Mouse (Mus musculus) MEL (cell line): ENCODE results near the gene D230025D16Rik. TPM values are rescaled to one million over a fixed set of nuclear protein-coding genes. Genes with fewer than 3 reads are reported as not detected.

Experiments
- DNase-seq: peaks from one replicate; pipeline ENCODE4 v3.0.0; 2011; ENCODE audit warnings: low read depth, low spot score
- H3K27ac ChIP-seq: 2 replicates; pipeline ENCODE4 v1.5.1; 2012; ENCODE audit warnings: low read depth, mild to moderate bottlenecking, control low read depth, low read length, moderate library complexity; ENCODE audit not compliant: control insufficient read depth
- H3K27me3 ChIP-seq, 2 experiments: fragments of 150-350 bp in 1 of 2; sonication (generic) in 1 of 2; 2 replicates each; pipeline ENCODE4 v1.6.1; 2012; ENCODE audit warnings: low read length in 2 of 2, mild to moderate bottlenecking in 2 of 2, improper control_type of control experiment in 1 of 2, moderate library complexity in 1 of 2; ENCODE audit not compliant: insufficient read depth in 2 of 2, control insufficient read depth in 1 of 2
- H3K36me3 ChIP-seq, 2 experiments: 2 replicates each; pipeline ENCODE4 v1.6.1; 2012 to 2014; ENCODE audit warnings: low read length in 2 of 2, improper control_type of control experiment in 1 of 2, inconsistent platforms in 1 of 2, mild to moderate bottlenecking in 1 of 2; ENCODE audit not compliant: insufficient read depth in 2 of 2, control insufficient read depth in 1 of 2
- H3K4me1 ChIP-seq, 2 experiments: fragments of 150-350 bp in 1 of 2; sonication (generic) in 1 of 2; 2 replicates each; pipeline ENCODE4 v1.6.1; 2012; ENCODE audit warnings: low read length in 2 of 2, improper control_type of control experiment in 1 of 2, mild to moderate bottlenecking in 1 of 2; ENCODE audit not compliant: insufficient read depth in 2 of 2, control insufficient read depth in 1 of 2
- H3K4me3 ChIP-seq, 2 experiments: fragments of 150-350 bp in 1 of 2; sonication (generic) in 1 of 2; 2 replicates each; pipeline ENCODE4 v1.5.1; 2012; ENCODE audit warnings: low read depth in 2 of 2, low read length in 2 of 2, mild to moderate bottlenecking in 2 of 2, moderate library complexity in 2 of 2, control low read depth in 1 of 2, improper control_type of control experiment in 1 of 2; ENCODE audit not compliant: control insufficient read depth in 1 of 2, insufficient read depth in 1 of 2
- H3K79me2 ChIP-seq: 2 replicates; pipeline ENCODE4 v1.6.1; 2012; ENCODE audit warnings: mild to moderate bottlenecking, low read length, moderate library complexity; ENCODE audit not compliant: control insufficient read depth, poor library complexity, insufficient read depth
- H3K9ac ChIP-seq: 2 replicates; pipeline ENCODE4 v1.6.1; 2012; ENCODE audit warnings: low read depth, mild to moderate bottlenecking, control low read depth, low read length, moderate library complexity; ENCODE audit not compliant: control insufficient read depth, poor library complexity, severe bottlenecking
- H3K9me3 ChIP-seq: fragments of 150-350 bp; sonication (generic); replicated peaks from 2 replicates; pipeline ENCODE4 v1.6.1; 2012; ENCODE audit warnings: mild to moderate bottlenecking, low read length, improper control_type of control experiment, moderate library complexity; ENCODE audit not compliant: insufficient read depth
- BHLHE40 ChIP-seq: IDR thresholded peaks from 2 replicates; pipeline ENCODE4 v1.6.1; 2012; ENCODE audit warnings: low read depth, mild to moderate bottlenecking, inconsistent platforms, low read length, improper control_type of control experiment, borderline replicate concordance
- CHD2 ChIP-seq: IDR thresholded peaks from 2 replicates; pipeline ENCODE4 v1.6.1; 2011; ENCODE audit warnings: low read length, improper control_type of control experiment
- CTCF ChIP-seq, 3 experiments: IDR thresholded peaks in 2 of 3; conservative IDR thresholded peaks in 1 of 3; 2 replicates each; pipeline ENCODE4 v1.5.1; 2011 to 2012; ENCODE audit warnings: low read length in 3 of 3, low read depth in 2 of 3, mild to moderate bottlenecking in 2 of 3, improper control_type of control experiment in 1 of 3, inconsistent platforms in 1 of 3, mixed read lengths in 1 of 3, moderate library complexity in 1 of 3; ENCODE audit not compliant: control insufficient read depth in 1 of 3, insufficient read depth in 1 of 3, poor library complexity in 1 of 3, severe bottlenecking in 1 of 3
- E2F4 ChIP-seq: IDR thresholded peaks from 2 replicates; pipeline ENCODE4 v1.6.1; 2011; ENCODE audit warnings: low read depth, low read length, improper control_type of control experiment, borderline replicate concordance
- EP300 ChIP-seq, 2 experiments: IDR thresholded peaks; 2 replicates each; pipeline ENCODE4 v1.6.1; 2011; ENCODE audit warnings: improper control_type of control experiment in 2 of 2, low read length in 2 of 2, low read depth in 1 of 2, mild to moderate bottlenecking in 1 of 2
- ETS1 ChIP-seq: IDR thresholded peaks from 2 replicates; pipeline ENCODE4 v1.6.1; 2012; ENCODE audit warnings: low read depth, mild to moderate bottlenecking, inconsistent platforms, low read length, improper control_type of control experiment, moderate library complexity
- GATA1 ChIP-seq: IDR thresholded peaks from 2 replicates; pipeline ENCODE4 v1.6.1; 2011; ENCODE audit warnings: low read depth, low read length, improper control_type of control experiment
- JUND ChIP-seq: IDR thresholded peaks from 2 replicates; pipeline ENCODE4 v1.6.1; 2011; ENCODE audit warnings: low read depth, mild to moderate bottlenecking, improper control_type of control experiment, low read length
- KAT2A ChIP-seq: conservative IDR thresholded peaks from 2 replicates; pipeline ENCODE4 v1.6.1; 2012; ENCODE audit warnings: low read depth, low read length, improper control_type of control experiment, inconsistent platforms
- MAX ChIP-seq: IDR thresholded peaks from 2 replicates; pipeline ENCODE4 v1.6.1; 2011; ENCODE audit warnings: low read length, improper control_type of control experiment
- MEF2A ChIP-seq: IDR thresholded peaks from 2 replicates; pipeline ENCODE4 v1.6.1; 2014; ENCODE audit warnings: low read depth, mild to moderate bottlenecking, inconsistent platforms, low read length, improper control_type of control experiment; ENCODE audit not compliant: poor library complexity, insufficient replicate concordance, severe bottlenecking; ENCODE audit errors: extremely low read depth
- MXI1 ChIP-seq: IDR thresholded peaks from 2 replicates; pipeline ENCODE4 v1.6.1; 2011; ENCODE audit warnings: mild to moderate bottlenecking, low read depth, low read length, improper control_type of control experiment
- MYB ChIP-seq: IDR thresholded peaks from 2 replicates; pipeline ENCODE4 v1.6.1; 2011; ENCODE audit warnings: mild to moderate bottlenecking, low read depth, low read length, improper control_type of control experiment
- MYC ChIP-seq: IDR thresholded peaks from 2 replicates; pipeline ENCODE4 v1.6.1; 2011; ENCODE audit warnings: low read depth, mild to moderate bottlenecking, low read length, improper control_type of control experiment, moderate library complexity
- NRF1 ChIP-seq: IDR thresholded peaks from 2 replicates; pipeline ENCODE4 v1.6.1; 2014; ENCODE audit warnings: low read depth, mild to moderate bottlenecking, inconsistent platforms, low read length, improper control_type of control experiment, moderate library complexity; ENCODE audit not compliant: poor library complexity, insufficient read depth, severe bottlenecking
- POLR2AphosphoS2 ChIP-seq: IDR thresholded peaks from 2 replicates; pipeline ENCODE4 v1.6.1; 2011; ENCODE audit warnings: low read length, improper control_type of control experiment
- RAD21 ChIP-seq: IDR thresholded peaks from 2 replicates; pipeline ENCODE4 v1.6.1; 2011; ENCODE audit warnings: mild to moderate bottlenecking, low read depth, low read length, improper control_type of control experiment
- SIN3A ChIP-seq: IDR thresholded peaks from 2 replicates; pipeline ENCODE4 v1.6.1; 2012; ENCODE audit warnings: low read length, improper control_type of control experiment, inconsistent platforms
- SMC3 ChIP-seq: IDR thresholded peaks from 2 replicates; pipeline ENCODE4 v1.6.1; 2011; ENCODE audit warnings: low read depth, low read length, improper control_type of control experiment
- TAL1 ChIP-seq: IDR thresholded peaks from 2 replicates; pipeline ENCODE4 v1.6.1; 2012; ENCODE audit warnings: mild to moderate bottlenecking, inconsistent platforms, low read length, moderate library complexity, mixed read lengths
- TCF12 ChIP-seq: IDR thresholded peaks from 2 replicates; pipeline ENCODE4 v1.6.1; 2014; ENCODE audit warnings: low read depth, mild to moderate bottlenecking, inconsistent platforms, low read length, improper control_type of control experiment, moderate library complexity
- UBTF ChIP-seq: IDR thresholded peaks from 2 replicates; pipeline ENCODE4 v1.6.1; 2012; ENCODE audit warnings: low read depth, mild to moderate bottlenecking, inconsistent platforms, low read length, improper control_type of control experiment, moderate library complexity, borderline replicate concordance; ENCODE audit not compliant: insufficient read depth
- USF2 ChIP-seq, 2 experiments: IDR thresholded peaks; 2 replicates each; pipeline ENCODE4 v1.6.1; 2011 to 2012; ENCODE audit warnings: improper control_type of control experiment in 2 of 2, low read length in 2 of 2, borderline replicate concordance in 1 of 2, inconsistent platforms in 1 of 2, low read depth in 1 of 2, mild to moderate bottlenecking in 1 of 2; ENCODE audit not compliant: insufficient read depth in 1 of 2
- ZKSCAN1 ChIP-seq: IDR thresholded peaks from 2 replicates; pipeline ENCODE4 v1.6.1; 2012; ENCODE audit warnings: low read depth, mild to moderate bottlenecking, inconsistent platforms, low read length, improper control_type of control experiment, moderate library complexity
- ZMIZ1 ChIP-seq: IDR thresholded peaks from 2 replicates; pipeline ENCODE4 v1.6.1; 2012; ENCODE audit warnings: low read depth, mild to moderate bottlenecking, inconsistent platforms, low read length, improper control_type of control experiment, moderate library complexity
- polyA plus RNA-seq, 2 experiments: library from polyadenylated mRNA; stranded (reverse) in 1 of 2; unstranded in 1 of 2; fragments of >175 nt in 1 of 2; fragments of >200 nt in 1 of 2; gene quantifications; 2 replicates each; pipeline versions ENCODE4 v1.2.1 to v1.2.4; 2012; ENCODE audit warnings: low replicate concordance in 2 of 2, low read depth in 1 of 2; ENCODE audit not compliant: insufficient read length in 2 of 2, insufficient read depth in 1 of 2, missing spikeins in 1 of 2
- total RNA-seq: library from RNA; depleted of rRNA; stranded (reverse); fragments of 300-350 nt; gene quantifications from 2 replicates; pipeline ENCODE4 v1.2.3, GENCODE M21; 2012

The D230025D16Rik gene
- total and polyA plus RNA-seq, 3 experiments = 18.3 to 22.4 TPM; not detected in 1

- TF ChIP-seq MEF2A (no peak), CHD2 (no peak), USF2 (IDR thresholded peaks at IDR 0.05; ENCODE audit: borderline replicate concordance in 1 of 2, insufficient read depth in 1 of 2, low read depth in 1 of 2, low read length in 2 of 2) (no peak), E2F4 (no peak), CTCF (IDR thresholded peaks at IDR 0.05 in 2 of 3, conservative IDR thresholded peaks at IDR 0.05 in 1 of 3; ENCODE audit: control insufficient read depth in 1 of 3, insufficient read depth in 1 of 3, low read depth in 2 of 3, low read length in 3 of 3, poor library complexity in 1 of 3, severe bottlenecking in 1 of 3) (no peak), MYB (no peak), MXI1 (no peak), UBTF (no peak), ZKSCAN1 (no peak), SMC3 (no peak), GATA1 (no peak), MAX (no peak), TCF12 (no peak), SIN3A (no peak), TAL1 (no peak), POLR2AphosphoS2 (no peak), RAD21 (no peak), ZMIZ1 (no peak), MYC (no peak)
- no peaks in the 10 kb centered on the region for H3K79me2 ChIP-seq
- no peak overlapping the region for H3K27ac ChIP-seq
- no peaks in the 10 kb centered on the region for H3K9me3 ChIP-seq
- H3K4me1 ChIP-seq = peaks cover 8 to 16% of the 10 kb centered on the region in 2 experiments
- no peak overlapping the region for H3K9ac ChIP-seq
- H3K27me3 ChIP-seq = no peaks in the 10 kb centered on the region
- H3K4me3 ChIP-seq = no peak overlapping the region
- H3K36me3 ChIP-seq = peaks cover 0 to 7% of the 10 kb centered on the region in 2 experiments; a peak in 2 of 4 replicates
- DNase-seq = no peak
Observed at GRCm38 (mm10) chr8:105276292-105277120, 51.6 kb downstream of the D230025D16Rik start.

GRCm38 (mm10) chr8:105278911-105279334 lies 54.0 kb downstream of the D230025D16Rik start:
- no peaks in the 10 kb centered on the region for H3K27me3 ChIP-seq
- no peak for TF ChIP-seq TCF12
- TF ChIP-seq SMC3 = no peak
- peak; percentile 81 for TF ChIP-seq NRF1
- TF ChIP-seq JUND = no peak
- TF ChIP-seq CHD2 = no peak
- no peak for TF ChIP-seq E2F4
- TF ChIP-seq ZKSCAN1 = no peak
- TF ChIP-seq RAD21 = no peak; the same call in 1 of the 2 replicates
- TF ChIP-seq ZMIZ1 = no peak
- TF ChIP-seq CTCF (IDR thresholded peaks at IDR 0.05 in 2 of 3, conservative IDR thresholded peaks at IDR 0.05 in 1 of 3; ENCODE audit: control insufficient read depth in 1 of 3, insufficient read depth in 1 of 3, low read depth in 2 of 3, low read length in 3 of 3, poor library complexity in 1 of 3, severe bottlenecking in 1 of 3) = peak in 2 of 3 experiments; percentile 34 to 37; a peak in 4 of 6 replicates
- TF ChIP-seq EP300 (IDR thresholded peaks at IDR 0.05; ENCODE audit: low read depth in 1 of 2, low read length in 2 of 2) = no peak
- 0 out of 4 replicates have a peak, but pooled peaks of 1 of the 2 experiments have one; percentile 26 for TF ChIP-seq USF2 (IDR thresholded peaks at IDR 0.05; ENCODE audit: borderline replicate concordance in 1 of 2, insufficient read depth in 1 of 2, low read depth in 1 of 2, low read length in 2 of 2)
- peak; percentile 93 for TF ChIP-seq MAX
- peak; percentile 75; the same call in 1 of the 2 replicates for TF ChIP-seq BHLHE40
- no peak for TF ChIP-seq KAT2A
- TF ChIP-seq UBTF = no peak
- TF ChIP-seq MXI1 = peak; percentile 94
- no peak for TF ChIP-seq GATA1
- no peak for TF ChIP-seq MEF2A
- peak; percentile 23; the same call in 1 of the 2 replicates for TF ChIP-seq ETS1

More at GRCm38 (mm10) chr8:105278911-105279334, 54.0 kb downstream of the D230025D16Rik start:
- Histone ChIP-seq H3K9ac (peak overlapping the region; percentile 44), H3K36me3 (peaks cover 0 to 27% of the 10 kb centered on the region in 2 experiments; a peak in 2 of 4 replicates), H3K27ac (0 out of 2 replicates have a peak overlapping the region, but pooled peaks have one; percentile 13), H3K4me1 (peaks cover 12 to 38% of the 10 kb centered on the region in 2 experiments), H3K79me2 (no peaks in the 10 kb centered on the region), H3K4me3 (peak overlapping the region; percentile 40 to 49), H3K9me3 (no peaks in the 10 kb centered on the region)
- peak; percentile 91 for DNase-seq
